Mouse (Mus musculus): ENCODE data around the gene Ino80b. TPM values are rescaled to one million over a fixed set of nuclear protein-coding genes. Genes with fewer than 3 reads are reported as not detected.
A peak's percentile ranks its signal among the peaks of the same experiment; 100 is the strongest.

Ino80b gene
- total RNA-seq, 2 experiments from 2014 or later = 18.8 to 36.2 TPM

DNA sequence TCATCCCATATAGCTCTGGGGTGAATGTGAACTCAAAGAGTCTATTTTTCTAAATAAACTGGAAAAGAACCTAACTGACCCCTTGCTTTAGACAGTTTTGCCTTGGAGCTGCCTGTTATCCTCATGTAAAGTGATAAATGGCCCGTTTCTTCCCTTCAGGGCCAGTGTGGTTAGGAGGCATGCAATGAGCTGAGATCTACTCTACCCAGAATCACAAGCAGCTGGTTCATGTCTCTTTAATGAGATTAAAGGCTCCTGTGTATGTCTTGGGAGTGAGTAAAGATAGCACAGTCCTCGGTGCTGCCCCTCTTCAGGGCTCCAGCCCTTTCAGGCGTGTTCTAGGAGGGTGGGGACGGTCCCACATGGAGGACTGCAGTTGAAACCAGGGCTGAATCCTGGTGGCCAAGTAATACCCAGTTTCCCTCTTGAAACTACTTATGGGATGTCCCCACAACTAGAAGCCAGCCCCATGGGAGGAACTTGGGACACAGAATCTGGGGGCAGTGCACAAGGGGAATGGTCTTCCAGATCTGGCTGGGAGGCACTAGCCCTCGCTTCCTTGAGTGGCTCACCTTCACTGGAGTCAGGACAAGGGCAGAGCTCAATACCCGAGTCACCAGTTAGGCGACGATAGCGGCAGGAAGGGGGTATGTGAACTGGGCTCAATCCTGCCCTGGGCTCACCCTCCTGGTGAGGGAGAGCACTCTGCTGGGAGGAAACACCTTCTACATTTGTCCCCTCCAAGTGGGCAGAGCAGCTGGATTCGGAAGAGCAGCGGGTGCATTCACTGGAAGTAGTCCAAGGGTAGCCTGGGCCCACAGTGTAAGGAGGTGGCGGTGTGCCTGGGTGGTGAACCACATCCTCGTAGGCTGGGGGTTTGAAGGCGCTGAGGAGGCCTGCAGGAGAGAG, 6.2 kb downstream of the Ino80b start:
- no peak for ATAC-seq (ENCODE audit: poor library complexity, severe bottlenecking)

DNA sequence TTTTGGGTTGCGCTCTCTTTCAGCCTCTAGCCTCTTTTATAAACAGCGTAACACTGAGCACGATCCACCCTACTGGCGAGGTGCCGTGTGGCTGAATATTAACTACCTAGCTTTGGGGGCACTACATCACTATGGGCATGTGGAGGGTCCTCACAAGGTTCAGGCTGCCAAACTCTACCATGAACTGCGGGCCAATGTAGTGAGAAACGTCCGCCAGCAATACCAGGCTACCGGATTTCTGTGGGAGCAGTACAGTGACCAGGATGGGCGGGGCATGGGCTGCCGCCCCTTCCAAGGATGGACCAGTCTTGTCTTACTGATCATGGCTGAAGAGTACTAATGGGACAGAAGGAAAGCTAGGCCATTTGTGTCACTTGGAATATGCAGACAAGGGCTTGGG, 6.9 kb downstream of the Ino80b start:
- no peak for ATAC-seq (ENCODE audit: poor library complexity, severe bottlenecking)

DNA sequence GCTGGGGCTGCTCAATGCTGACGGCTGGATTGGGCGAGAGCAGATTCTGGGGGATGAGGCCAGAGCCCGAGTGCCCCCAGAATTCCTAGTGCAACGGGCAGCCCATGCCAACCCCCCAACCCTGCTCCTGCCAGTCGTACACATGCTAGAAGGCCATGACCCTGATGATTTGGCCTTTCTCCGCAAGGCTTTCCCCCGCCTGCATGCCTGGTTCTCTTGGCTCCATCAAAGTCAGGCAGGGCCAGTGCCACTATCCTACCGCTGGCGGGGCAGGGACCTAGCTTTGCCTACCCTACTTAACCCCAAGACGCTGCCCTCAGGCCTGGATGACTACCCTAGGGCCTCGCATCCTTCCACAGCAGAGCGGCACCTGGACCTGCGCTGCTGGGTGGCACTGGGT, 7.6 kb downstream of the Ino80b start:
- no peak for ATAC-seq (ENCODE audit: poor library complexity, severe bottlenecking)

DNA sequence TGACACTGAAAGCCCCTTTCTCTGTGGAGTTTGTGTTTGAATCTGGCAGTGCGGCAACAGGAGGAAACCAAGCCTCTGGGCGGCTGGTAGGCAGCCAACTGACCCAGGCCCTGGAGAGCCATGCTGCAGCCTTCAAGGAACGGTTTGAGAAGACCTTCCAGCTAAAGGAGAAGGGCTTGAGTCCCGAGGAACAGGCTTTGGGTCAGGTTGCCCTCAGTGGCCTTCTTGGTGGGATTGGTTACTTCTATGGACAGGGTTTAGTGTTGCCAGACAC, 8.1 kb downstream of the Ino80b start:
- ATAC-seq (ENCODE audit: poor library complexity, severe bottlenecking) = no peak

DNA sequence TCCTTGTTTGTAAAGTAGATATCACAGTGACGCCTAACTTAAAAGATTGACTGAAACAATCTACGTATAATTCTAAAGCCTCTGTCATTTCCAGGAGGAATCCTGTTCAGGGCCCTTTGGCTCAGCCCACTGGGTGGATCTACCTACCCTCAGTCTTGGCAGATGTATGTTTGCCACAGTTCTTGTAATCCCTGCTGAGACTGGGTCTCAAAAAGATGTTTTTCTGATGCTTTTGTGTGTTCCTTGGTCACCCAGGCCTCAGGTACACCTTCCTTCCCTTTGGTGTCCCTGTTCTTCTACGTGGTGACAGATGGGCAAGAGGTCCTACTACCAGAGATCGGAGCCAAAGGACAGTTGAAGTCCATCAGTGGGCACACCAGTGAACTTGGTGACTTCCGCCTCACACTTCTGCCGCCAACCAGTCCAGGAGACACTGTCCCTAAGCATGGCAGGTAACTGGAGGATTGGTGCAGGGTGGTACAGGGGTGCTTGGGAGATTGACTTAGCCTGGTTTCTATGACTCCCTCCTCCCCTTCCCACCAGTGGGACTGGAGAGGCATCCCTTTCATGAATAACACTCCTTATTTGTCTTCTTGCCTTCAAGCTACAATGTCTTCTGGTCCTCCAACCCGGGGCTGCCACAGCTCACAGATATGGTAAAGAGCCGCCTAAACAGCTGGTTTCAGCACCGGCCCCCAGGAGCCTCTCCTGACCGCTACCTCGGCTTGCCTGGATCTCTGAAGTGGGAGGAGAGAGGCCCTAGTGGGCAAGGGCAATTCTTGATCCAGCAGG, 8.7 kb downstream of the Ino80b start:
- ATAC-seq (ENCODE audit: poor library complexity, severe bottlenecking) = no peak

DNA sequence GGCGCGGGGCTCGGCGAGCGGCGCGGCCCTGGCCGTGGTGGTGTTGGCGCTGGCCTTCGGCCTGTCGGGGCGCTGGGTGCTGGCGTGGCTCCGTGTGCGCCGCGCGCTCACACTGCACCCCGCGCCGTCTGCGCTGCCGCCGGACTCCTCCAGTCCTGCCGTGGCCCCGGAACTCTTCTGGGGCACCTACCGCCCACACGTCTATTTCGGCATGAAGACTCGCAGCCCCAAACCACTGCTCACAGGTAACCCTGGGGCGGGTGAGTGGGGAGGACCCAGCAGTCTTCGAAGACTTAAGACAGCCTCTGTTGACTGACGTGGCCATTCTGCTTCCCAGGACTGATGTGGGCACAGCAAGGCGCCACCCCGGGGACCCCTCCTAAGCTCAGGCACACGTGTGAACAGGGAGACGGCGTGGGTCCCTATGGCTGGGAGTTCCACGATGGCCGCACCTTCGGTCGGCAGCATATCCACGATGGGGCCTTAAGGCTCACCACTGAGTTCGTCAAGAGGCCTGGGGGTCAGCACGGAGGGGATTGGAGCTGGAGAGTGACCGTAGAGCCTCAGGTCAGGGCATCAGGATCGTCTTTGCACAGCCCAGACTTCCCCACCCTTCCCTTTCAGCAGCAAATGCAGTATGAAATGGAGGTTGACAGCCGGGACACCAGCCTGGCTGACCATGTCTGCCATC, 9.4 kb downstream of the Ino80b start:
- ATAC-seq (ENCODE audit: poor library complexity, severe bottlenecking) = peak; percentile 21

DNA sequence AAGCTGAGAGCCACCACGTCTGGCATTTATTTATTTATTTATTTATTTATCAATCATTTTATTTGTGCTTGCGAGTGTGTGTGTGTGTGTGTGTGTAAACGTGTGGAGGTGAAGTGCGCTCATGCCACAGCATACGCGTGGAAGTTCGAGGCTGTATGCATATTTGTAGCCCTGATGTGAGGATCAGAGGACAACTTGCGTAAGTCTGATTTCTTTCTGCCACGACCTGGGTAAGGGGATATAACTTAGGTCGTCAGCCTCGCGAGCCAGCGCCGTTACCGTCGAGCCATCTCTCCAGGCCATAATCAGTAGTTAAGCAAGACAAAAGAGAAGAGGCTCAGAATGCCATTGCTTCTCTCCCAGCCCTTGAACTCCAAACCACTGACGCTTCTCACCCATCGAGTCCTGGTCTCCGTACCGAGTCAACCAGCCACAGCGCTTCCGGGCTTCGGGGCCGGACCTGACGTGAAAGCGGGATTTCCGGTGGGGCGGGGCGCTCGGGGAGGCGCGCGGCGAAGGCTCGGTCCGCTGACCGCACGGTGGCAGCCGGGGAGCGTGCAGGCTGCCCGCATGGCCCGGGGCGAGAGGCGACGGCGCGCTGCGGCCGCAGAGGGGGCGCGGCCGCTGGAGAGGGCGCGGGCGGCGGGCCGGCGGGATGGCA, 10.1 kb downstream of the Ino80b start, which contains the start of gene Mogs:
Gene Mogs (plus strand): TSS at position 486 of the 661 bp plus-strand sequence.
- peak; percentile 98 for ATAC-seq (ENCODE audit: poor library complexity, severe bottlenecking)

DNA sequence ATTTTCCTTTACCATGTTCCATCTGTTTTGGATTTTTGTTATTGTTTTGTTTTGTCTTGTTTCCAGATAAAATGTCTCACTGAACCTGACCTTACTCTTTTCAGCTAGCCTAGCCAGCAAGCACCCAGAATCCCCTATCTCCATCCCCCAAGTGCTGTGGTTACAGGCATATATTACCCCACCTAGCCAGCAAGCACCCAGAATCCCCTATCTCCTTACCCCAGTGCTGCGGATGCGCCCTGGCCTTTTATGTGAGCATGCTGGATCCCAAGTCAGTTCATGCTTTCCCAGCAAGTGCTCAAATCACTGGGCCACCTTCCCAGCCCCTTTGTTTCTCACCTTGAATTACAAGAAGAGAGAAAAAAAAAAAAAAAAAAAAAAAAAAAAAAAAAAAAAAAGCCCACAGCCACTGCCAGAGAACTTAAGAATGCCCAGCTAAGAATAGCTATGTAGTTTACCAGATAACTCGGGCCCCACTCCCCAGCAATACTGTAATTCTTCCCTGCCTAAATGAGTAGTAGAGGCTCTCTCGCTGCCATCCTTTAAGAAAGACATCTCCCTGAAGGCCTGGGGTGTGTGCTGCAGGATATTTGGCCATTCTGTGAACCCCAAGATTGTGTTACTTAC, 13.6 kb downstream of the Ino80b start:
- ATAC-seq (ENCODE audit: poor library complexity, severe bottlenecking) = no peak

DNA sequence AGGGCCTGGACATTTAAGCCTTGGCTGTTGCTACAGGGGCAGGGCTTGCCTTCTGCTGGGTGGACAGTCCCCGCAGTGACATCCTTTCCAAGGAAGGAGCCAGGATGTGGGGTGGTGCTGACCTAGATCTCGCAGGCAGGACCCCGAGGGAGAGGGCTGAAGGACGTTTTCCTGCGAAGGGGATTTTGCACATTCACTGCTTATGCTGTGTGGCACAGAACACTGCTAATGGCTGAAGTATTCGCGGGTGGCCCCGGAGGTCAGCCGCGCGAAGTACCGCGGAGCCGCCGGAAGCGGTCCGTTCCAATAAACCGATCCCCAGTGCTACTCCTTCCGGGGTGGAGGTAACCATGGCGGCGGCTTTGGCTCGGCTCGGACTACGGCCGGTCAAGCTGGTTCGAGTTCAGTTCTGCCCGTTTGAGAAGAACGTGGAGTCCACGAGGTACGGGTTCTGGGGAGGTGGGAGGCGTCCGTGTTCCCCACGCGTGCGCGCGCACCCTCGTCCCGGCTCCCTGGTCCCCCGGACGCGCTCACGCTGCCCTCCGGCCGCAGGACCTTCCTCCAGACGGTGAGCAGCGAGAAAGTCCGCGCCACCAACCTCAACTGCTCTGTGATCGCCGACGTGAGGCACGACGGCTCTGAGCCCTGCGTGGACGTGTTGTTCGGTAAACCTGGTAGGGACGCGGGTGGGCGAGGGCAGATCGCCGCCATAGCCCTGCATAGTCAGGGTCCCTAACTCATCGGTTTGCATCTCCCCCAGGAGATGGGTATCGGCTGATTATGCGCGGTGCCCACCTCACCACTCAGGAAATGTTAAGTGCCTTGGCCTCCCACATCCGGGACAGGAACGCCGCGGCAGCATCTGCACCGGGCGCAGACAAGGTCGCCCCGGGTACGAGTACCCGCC, 16.2 kb downstream of the Ino80b start, which contains the start of gene Mrpl53:
Gene Mrpl53 (plus strand): TSS at position 279 of the 907 bp plus-strand sequence.
- peak; percentile 91 for ATAC-seq (ENCODE audit: poor library complexity, severe bottlenecking)

DNA sequence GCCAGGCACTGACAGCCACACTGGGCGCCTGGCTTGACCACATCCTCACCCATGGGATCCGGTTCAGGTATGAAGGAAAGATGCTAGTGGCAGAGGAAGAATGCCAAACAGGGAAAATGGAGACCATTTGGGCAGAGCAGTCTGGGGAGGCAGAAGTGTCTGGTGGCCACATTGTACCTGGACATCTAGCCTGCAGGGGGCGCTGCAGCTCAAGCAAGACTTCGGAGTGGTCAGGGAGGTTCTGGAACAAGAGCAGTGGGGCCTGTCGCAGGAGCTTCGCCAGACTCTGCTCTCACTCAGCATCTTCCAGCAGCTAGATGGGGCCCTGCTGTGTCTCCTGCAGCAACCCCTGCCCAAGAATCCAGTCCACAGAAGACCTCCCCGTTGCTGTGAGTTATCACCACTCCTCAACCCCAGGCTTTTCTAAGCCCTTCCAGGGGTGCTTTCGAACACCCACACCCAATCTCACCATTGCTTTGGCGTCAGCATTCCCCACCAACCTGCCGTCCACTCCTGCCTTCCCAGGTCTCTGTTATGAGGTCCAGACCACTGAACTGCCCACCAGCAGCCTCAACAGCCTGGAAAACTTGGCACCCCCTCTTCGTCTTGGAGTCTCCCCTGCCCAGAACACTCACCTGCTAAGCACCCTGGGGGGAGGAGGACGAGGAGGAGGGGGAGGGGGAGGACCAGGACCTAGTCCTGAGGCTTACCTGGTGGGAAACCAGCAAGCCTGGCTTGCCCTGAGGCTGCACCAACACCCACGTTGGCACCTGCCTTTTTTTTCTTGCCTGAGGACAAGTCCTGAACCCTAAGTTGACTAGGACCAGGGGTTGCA, 17.4 kb downstream of the Ino80b start:
- peak; percentile 75 for ATAC-seq (ENCODE audit: poor library complexity, severe bottlenecking)

DNA sequence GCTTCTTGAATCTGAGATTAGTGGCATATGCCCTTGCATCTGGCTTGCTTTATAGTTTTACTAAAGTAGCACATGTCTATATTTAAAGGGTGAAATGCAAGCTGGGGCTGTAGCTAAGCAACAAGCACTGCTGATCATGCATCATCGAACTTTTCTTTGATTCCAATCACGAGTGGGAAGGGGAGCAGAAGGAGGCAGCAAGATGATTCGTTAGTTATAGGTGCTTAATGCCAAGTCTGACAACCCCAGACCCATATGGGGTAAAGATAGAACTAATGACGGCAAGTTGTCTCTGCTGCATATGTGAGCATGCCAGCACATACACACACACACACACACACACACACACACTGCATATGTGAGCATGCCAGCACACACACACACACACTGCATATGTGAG, 21.1 kb downstream of the Ino80b start:
- ATAC-seq (ENCODE audit: poor library complexity, severe bottlenecking) = no peak

DNA sequence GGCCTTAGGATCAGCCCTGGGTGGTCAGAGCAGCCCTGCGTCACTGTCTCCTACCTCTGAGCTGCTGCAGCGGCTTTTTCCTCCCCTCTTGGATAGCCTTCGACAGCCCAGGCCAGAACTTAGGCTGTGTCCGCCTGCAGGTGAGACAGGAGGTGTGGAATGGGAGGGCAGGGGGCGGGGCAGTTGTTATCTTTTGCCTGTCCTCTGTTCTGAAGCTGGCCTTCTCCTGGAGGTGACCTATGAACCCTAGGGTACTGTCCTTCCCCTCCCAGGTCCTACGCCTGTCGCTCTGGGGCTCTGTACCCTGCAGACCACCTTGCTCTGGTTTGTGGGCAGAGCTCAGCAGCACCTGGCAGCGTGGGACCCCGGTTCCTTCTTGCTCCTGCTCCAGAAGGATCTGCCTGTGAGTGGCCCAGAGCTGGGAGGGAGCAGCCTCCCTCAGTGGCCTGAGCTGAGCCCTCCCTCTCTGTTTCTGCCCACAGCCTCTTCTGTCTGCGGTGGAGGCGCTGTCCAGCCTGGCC, 22.0 kb downstream of the Ino80b start:
- ATAC-seq (ENCODE audit: poor library complexity, severe bottlenecking) = no peak

DNA sequence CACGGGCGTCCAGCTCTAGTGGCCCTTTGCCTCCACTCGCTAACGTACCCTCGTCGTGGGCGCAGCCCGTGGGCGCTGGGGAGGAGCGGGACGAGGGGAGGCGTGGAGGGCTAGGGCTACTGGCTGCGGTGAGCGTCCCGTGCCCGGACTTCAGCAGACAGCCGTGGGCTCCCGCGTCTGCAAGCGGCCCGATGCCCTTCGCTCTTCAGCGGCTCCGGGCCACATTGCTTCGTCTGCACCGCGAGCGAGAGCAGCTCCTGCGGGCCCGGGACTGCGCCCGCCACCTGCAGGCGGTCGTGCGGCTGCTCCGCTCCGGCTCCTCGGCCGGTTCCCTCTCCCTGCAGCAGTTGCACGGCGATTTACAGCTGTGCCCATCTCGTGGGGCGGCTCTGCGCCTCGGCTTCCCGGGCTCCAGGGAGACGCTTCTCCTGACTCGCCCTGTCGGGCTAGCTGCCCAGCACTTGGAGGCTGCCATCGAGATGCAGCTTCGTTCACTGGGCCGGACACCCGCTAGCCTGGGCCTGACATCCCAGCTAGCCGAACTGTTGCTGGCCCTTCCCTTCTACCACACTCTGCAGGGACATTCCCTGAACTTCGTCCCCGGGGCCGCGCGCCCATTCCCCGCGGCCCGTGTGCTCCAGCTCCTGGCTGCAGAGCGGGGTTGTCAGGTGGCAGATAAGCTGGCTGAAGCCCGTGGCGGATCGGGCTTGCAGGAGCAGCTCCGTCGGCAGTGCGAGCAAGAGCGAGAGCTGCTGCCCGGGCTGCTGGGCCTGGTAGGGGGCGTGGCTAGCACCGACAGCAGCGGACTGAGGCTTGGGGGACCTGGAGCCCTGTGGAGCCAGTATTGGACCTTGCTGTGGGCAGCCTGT, 23.3 kb downstream of the Ino80b start:
- peak; percentile 77 for ATAC-seq (ENCODE audit: poor library complexity, severe bottlenecking)

DNA sequence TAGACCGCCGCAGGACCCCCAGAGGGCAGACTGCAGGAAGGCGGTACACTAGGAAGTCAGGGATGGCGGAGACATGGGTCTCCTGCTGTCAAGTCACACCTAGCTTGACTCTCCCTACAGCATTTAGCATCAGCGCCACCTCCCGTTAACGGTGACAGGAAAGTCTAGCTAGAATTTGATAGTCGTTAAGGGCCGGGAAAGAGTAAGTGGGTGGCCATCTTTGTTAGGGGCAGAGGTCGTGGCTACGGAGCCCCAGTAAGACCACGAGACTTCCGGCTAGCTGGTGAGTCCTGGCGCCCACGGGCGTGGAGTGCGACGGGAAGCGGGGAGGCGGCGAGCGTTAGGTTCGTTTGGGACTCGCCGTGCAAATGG, 23.9 kb downstream of the Ino80b start, which contains the start of the genes Ccdc142 and Gm42688:
Gene Ccdc142 (plus strand): TSS at position 286 of the 372 bp plus-strand sequence.
Gene Gm42688 (plus strand): TSS at position 302 of the 372 bp plus-strand sequence.
- ATAC-seq (ENCODE audit: poor library complexity, severe bottlenecking) = peak; percentile 88

DNA sequence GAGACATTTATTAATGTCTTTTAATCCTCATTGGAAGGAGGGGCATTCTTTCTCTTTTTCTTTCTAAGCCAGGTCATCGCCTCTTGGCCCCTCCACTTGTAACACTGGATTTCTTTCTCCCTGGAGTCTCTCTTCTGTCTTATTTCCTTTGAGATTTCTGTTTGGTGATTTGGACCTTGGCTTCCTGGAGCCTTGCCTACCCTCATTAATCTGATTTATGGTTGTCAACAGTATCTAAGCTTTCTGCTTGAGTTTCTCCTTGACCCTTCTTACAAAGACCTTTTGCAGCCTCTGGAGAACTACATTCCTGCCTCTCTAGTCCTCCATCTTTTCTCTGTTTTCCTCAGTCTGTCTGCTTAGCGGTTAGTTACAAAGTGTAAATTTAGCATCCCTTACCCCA, 26.8 kb downstream of the Ino80b start:
- no peak for ATAC-seq (ENCODE audit: poor library complexity, severe bottlenecking)

DNA sequence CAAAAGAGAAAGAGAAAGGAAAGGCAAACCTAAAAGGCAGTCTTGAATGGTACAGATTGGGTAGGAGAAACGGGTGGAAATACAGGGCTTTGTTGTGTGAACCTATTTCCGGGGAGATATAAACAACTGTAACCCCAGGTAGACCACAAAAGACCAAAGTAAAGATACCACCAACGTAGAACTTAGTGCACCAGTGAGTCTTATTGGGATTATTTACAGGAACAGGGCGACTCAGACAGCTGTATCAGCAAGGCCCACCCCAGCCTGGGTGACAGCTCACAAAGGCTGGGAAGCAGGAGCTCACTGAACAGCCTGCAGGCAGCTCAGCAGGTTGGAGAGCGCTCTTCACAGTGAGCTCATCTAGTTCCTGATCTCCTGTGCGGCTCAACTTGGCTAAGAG, 29.3 kb downstream of the Ino80b start:
- ATAC-seq (ENCODE audit: poor library complexity, severe bottlenecking) = peak; percentile 34
